Mouse (Mus musculus): ENCODE data around the gene Aanat.

GRCm38 (mm10) chr11:116602043-116602442 is 15.8 kb downstream of the Aanat start:
- TF ChIP-seq CTCF (IDR thresholded peaks at IDR 0.05; ENCODE audit: low read depth) (no peak), EP300 (IDR thresholded peaks at IDR 0.05; ENCODE audit: low read depth) (no peak)

All from liver, postnatal 0 days (tissue).